Mouse (Mus musculus) kidney, embryonic 15.5 days (tissue): ENCODE measurements at regions not wholly inside any gene's neighbourhood (a gene's known extent, or its start where the extent isn't known, plus 50 kb on each side); places are given as distances from the start of the nearest gene placed in this dataset.

Experiments
- ATAC-seq: fragments of 200-750 bp; cut with Nextera tagmentation; replicated peaks from 2 replicates; pipeline ENCODE4 v1.8.0; 2017; ENCODE audit warnings: moderate TSS enrichment; ENCODE audit not compliant: low FRiP score
- H3K27ac ChIP-seq: fragments of 300-500 bp; sonication (generic); 2 replicates; pipeline ENCODE4 v1.5.1; 2015; ENCODE audit warnings: mild to moderate bottlenecking, inconsistent platforms
- H3K27me3 ChIP-seq: fragments of 300-500 bp; sonication (generic); 2 replicates; pipeline ENCODE4 v1.6.1; 2015; ENCODE audit warnings: inconsistent platforms
- H3K36me3 ChIP-seq: fragments of 300-500 bp; sonication (generic); 2 replicates; pipeline ENCODE4 v1.6.1; 2015; ENCODE audit warnings: inconsistent platforms
- H3K4me1 ChIP-seq: fragments of 300-500 bp; sonication (generic); 2 replicates; pipeline ENCODE4 v1.6.1; 2015; ENCODE audit warnings: inconsistent platforms
- H3K4me2 ChIP-seq: fragments of 300-500 bp; sonication (generic); 2 replicates; pipeline ENCODE4 v1.6.1; 2015; ENCODE audit warnings: moderate library complexity, mild to moderate bottlenecking, inconsistent platforms
- H3K4me3 ChIP-seq: fragments of 300-500 bp; sonication (generic); replicated peaks from 2 replicates; pipeline ENCODE4 v1.5.1; 2015; ENCODE audit warnings: mild to moderate bottlenecking, inconsistent platforms
- H3K9ac ChIP-seq: fragments of 300-500 bp; sonication (generic); 2 replicates; pipeline ENCODE4 v1.6.1; 2015; ENCODE audit warnings: mild to moderate bottlenecking, inconsistent platforms
- H3K9me3 ChIP-seq: fragments of 300-500 bp; sonication (generic); replicated peaks from 2 replicates; pipeline ENCODE4 v1.6.1; 2016; ENCODE audit warnings: inconsistent platforms
- WGBS: fragments of 180-500 bp; shearing (Covaris S2); methylation state at CpG from one replicate; pipeline ENCODE4 v1.1.7; 2015; ENCODE audit warnings: mixed read lengths; 5-methylcytosine and 5-hydroxymethylcytosine counted together

- H3K27ac ChIP-seq = no peak overlapping the region
- no peak overlapping the region for H3K9ac ChIP-seq
- ATAC-seq = no peak
- no peak overlapping the region for H3K4me3 ChIP-seq
- H3K4me1 ChIP-seq = no peaks in the 10 kb centered on the region
- H3K36me3 ChIP-seq = no peaks in the 10 kb centered on the region
- 49% methylated on average over 7 of the region's 7 CpGs for WGBS
- 0 out of 2 replicates have a peak, but pooled peaks cover 4% of the 10 kb centered on the region for H3K27me3 ChIP-seq
- no peak overlapping the region for H3K4me2 ChIP-seq
- no peaks in the 10 kb centered on the region for H3K9me3 ChIP-seq
Observed at GRCm38 (mm10) chr15:88146118-88146517, 454.0 kb upstream of the Zdhhc25 start.

GRCm38 (mm10) chr15:88151199-88151598, 448.9 kb upstream of the Zdhhc25 start:
- Histone ChIP-seq H3K27me3 (0 out of 2 replicates have a peak, but pooled peaks cover 4% of the 10 kb centered on the region), H3K4me2 (no peak overlapping the region), H3K4me1 (no peaks in the 10 kb centered on the region), H3K9ac (no peak overlapping the region), H3K9me3 (no peaks in the 10 kb centered on the region), H3K36me3 (no peaks in the 10 kb centered on the region), H3K27ac (no peak overlapping the region), H3K4me3 (no peak overlapping the region)
- 61% methylated on average over 6 of the region's 6 CpGs for WGBS
- ATAC-seq = no peak

- H3K9ac ChIP-seq = no peak overlapping the region
- no peak overlapping the region for H3K4me2 ChIP-seq
- no peak overlapping the region for H3K4me3 ChIP-seq
- no peaks in the 10 kb centered on the region for H3K27me3 ChIP-seq
- no peak for ATAC-seq
- H3K9me3 ChIP-seq = no peaks in the 10 kb centered on the region
- H3K36me3 ChIP-seq = no peaks in the 10 kb centered on the region
- H3K4me1 ChIP-seq = no peaks in the 10 kb centered on the region
- WGBS = 84% methylated on average over 2 of the region's 2 CpGs
- H3K27ac ChIP-seq = no peak overlapping the region
Observed at GRCm38 (mm10) chr15:88159618-88160170, 440.4 kb upstream of the Zdhhc25 start.

GRCm38 (mm10) chr15:88160291-88160690, 439.8 kb upstream of the Zdhhc25 start:
- Histone ChIP-seq H3K9ac (no peak overlapping the region), H3K27ac (no peak overlapping the region), H3K4me1 (no peaks in the 10 kb centered on the region), H3K27me3 (no peaks in the 10 kb centered on the region), H3K36me3 (no peaks in the 10 kb centered on the region), H3K4me2 (no peak overlapping the region), H3K4me3 (no peak overlapping the region), H3K9me3 (no peaks in the 10 kb centered on the region)
- ATAC-seq = no peak
- WGBS = 81% methylated on average over 4 of the region's 4 CpGs

GRCm38 (mm10) chr15:88163438-88163837, 436.7 kb upstream of the Zdhhc25 start:
- no peak for ATAC-seq
- H3K9me3 ChIP-seq = no peaks in the 10 kb centered on the region

GRCm38 (mm10) chr15:88174326-88174725, 425.8 kb upstream of the Zdhhc25 start:
- no peaks in the 10 kb centered on the region for H3K9me3 ChIP-seq
- H3K27me3 ChIP-seq = no peaks in the 10 kb centered on the region
- 27% methylated on average over 3 of the region's 3 CpGs for WGBS
- H3K4me1 ChIP-seq = no peaks in the 10 kb centered on the region
- H3K4me3 ChIP-seq = no peak overlapping the region
- no peak for ATAC-seq
- H3K4me2 ChIP-seq = no peak overlapping the region
- H3K36me3 ChIP-seq = no peaks in the 10 kb centered on the region
- no peak overlapping the region for H3K9ac ChIP-seq
- no peak overlapping the region for H3K27ac ChIP-seq

More at GRCm38 (mm10) chr15:88163438-88163837, 436.7 kb upstream of the Zdhhc25 start:
- Histone ChIP-seq H3K4me2 (no peak overlapping the region), H3K27ac (no peak overlapping the region), H3K4me3 (no peak overlapping the region), H3K36me3 (no peaks in the 10 kb centered on the region), H3K27me3 (no peaks in the 10 kb centered on the region), H3K4me1 (no peaks in the 10 kb centered on the region), H3K9ac (no peak overlapping the region)
- WGBS = 85% methylated on average over 3 of the region's 3 CpGs

- H3K4me2 ChIP-seq = no peak overlapping the region
- ATAC-seq = no peak
Observed at GRCm38 (mm10) chr15:88175991-88176390, 424.1 kb upstream of the Zdhhc25 start.

GRCm38 (mm10) chr15:88196539-88196938, 403.6 kb upstream of the Zdhhc25 start:
- WGBS = 92% methylated on average over 2 of the region's 2 CpGs
- no peak overlapping the region for H3K4me2 ChIP-seq
- no peak overlapping the region for H3K9ac ChIP-seq
- no peak overlapping the region for H3K4me3 ChIP-seq
- ATAC-seq = no peak
- H3K27ac ChIP-seq = no peak overlapping the region
- no peaks in the 10 kb centered on the region for H3K36me3 ChIP-seq
- no peaks in the 10 kb centered on the region for H3K9me3 ChIP-seq
- H3K4me1 ChIP-seq = no peaks in the 10 kb centered on the region
- no peaks in the 10 kb centered on the region for H3K27me3 ChIP-seq

More at GRCm38 (mm10) chr15:88175991-88176390, 424.1 kb upstream of the Zdhhc25 start:
- Histone ChIP-seq H3K9me3 (no peaks in the 10 kb centered on the region), H3K27ac (no peak overlapping the region), H3K36me3 (no peaks in the 10 kb centered on the region), H3K4me1 (no peaks in the 10 kb centered on the region), H3K27me3 (no peaks in the 10 kb centered on the region), H3K4me3 (no peak overlapping the region), H3K9ac (no peak overlapping the region)
- WGBS = 68% methylated on average over 3 of the region's 3 CpGs

- WGBS = 57% methylated on average over 3 of the region's 3 CpGs
- H3K36me3 ChIP-seq = no peaks in the 10 kb centered on the region
- ATAC-seq = no peak
Observed at GRCm38 (mm10) chr15:88202736-88203135, 397.4 kb upstream of the Zdhhc25 start.

GRCm38 (mm10) chr15:88213356-88213755, 386.7 kb upstream of the Zdhhc25 start:
- no peaks in the 10 kb centered on the region for H3K36me3 ChIP-seq
- no peak overlapping the region for H3K27ac ChIP-seq
- no peaks in the 10 kb centered on the region for H3K9me3 ChIP-seq
- no peaks in the 10 kb centered on the region for H3K27me3 ChIP-seq
- H3K4me1 ChIP-seq = no peaks in the 10 kb centered on the region
- H3K9ac ChIP-seq = no peak overlapping the region
- H3K4me2 ChIP-seq = no peak overlapping the region
- H3K4me3 ChIP-seq = no peak overlapping the region
- 38% methylated on average over 3 of the region's 3 CpGs for WGBS
- no peak for ATAC-seq

More at GRCm38 (mm10) chr15:88202736-88203135, 397.4 kb upstream of the Zdhhc25 start:
- H3K4me3 ChIP-seq = no peak overlapping the region
- no peak overlapping the region for H3K27ac ChIP-seq
- H3K9ac ChIP-seq = no peak overlapping the region
- no peak overlapping the region for H3K4me2 ChIP-seq
- no peaks in the 10 kb centered on the region for H3K9me3 ChIP-seq
- no peaks in the 10 kb centered on the region for H3K4me1 ChIP-seq
- no peaks in the 10 kb centered on the region for H3K27me3 ChIP-seq

GRCm38 (mm10) chr15:88214286-88214685, 385.8 kb upstream of the Zdhhc25 start:
- Histone ChIP-seq H3K9ac (no peak overlapping the region), H3K27ac (no peak overlapping the region), H3K9me3 (no peaks in the 10 kb centered on the region), H3K4me2 (no peak overlapping the region), H3K27me3 (no peaks in the 10 kb centered on the region), H3K4me1 (no peaks in the 10 kb centered on the region), H3K36me3 (no peaks in the 10 kb centered on the region), H3K4me3 (no peak overlapping the region)
- no peak for ATAC-seq
- WGBS = 62% methylated on average over 4 of the region's 4 CpGs

GRCm38 (mm10) chr15:88229456-88229855, 370.6 kb upstream of the Zdhhc25 start:
- H3K27me3 ChIP-seq = no peaks in the 10 kb centered on the region
- H3K9me3 ChIP-seq = no peaks in the 10 kb centered on the region
- no peak overlapping the region for H3K27ac ChIP-seq
- H3K4me1 ChIP-seq = no peaks in the 10 kb centered on the region
- no peak overlapping the region for H3K4me3 ChIP-seq
- H3K9ac ChIP-seq = no peak overlapping the region
- no peak for ATAC-seq
- H3K4me2 ChIP-seq = no peak overlapping the region
- no peaks in the 10 kb centered on the region for H3K36me3 ChIP-seq
- 70% methylated on average over 4 of the region's 4 CpGs for WGBS

- H3K9me3 ChIP-seq = no peaks in the 10 kb centered on the region
- no peak overlapping the region for H3K27ac ChIP-seq
- ATAC-seq = no peak
- no peak overlapping the region for H3K4me3 ChIP-seq
- no peak overlapping the region for H3K9ac ChIP-seq
- 91% methylated on average over 13 of the region's 13 CpGs for WGBS
- H3K4me2 ChIP-seq = no peak overlapping the region
- H3K4me1 ChIP-seq = no peaks in the 10 kb centered on the region
- H3K36me3 ChIP-seq = no peaks in the 10 kb centered on the region
- H3K27me3 ChIP-seq = peaks cover 8% of the 10 kb centered on the region; the same call in 1 of the 2 replicates
Observed at GRCm38 (mm10) chr15:88244606-88245005, 355.5 kb upstream of the Zdhhc25 start.
